Mouse (Mus musculus) liver, postnatal 0 days (tissue): ENCODE measurements around the gene Rnf34. TPM values are rescaled to one million over a fixed set of nuclear protein-coding genes. Genes with fewer than 3 reads are reported as not detected.

ENCODE experiments used
- ATAC-seq: fragments of 200-750 bp; cut with Nextera tagmentation; 2 replicates; pipeline ENCODE4 v1.8.0; 2017; ENCODE audit warnings: mild to moderate bottlenecking, moderate library complexity
- DNase-seq: peaks from one replicate; pipeline ENCODE4 v3.0.0-alpha.2; 2016
- H3K27ac ChIP-seq: fragments of 300-500 bp; sonication (generic); 2 replicates; pipeline ENCODE4 v1.5.1; 2014; ENCODE audit warnings: antibody characterized with exemption, moderate library complexity, mild to moderate bottlenecking, low read depth
- H3K27me3 ChIP-seq: fragments of 300-500 bp; sonication (generic); 2 replicates; pipeline ENCODE4 v1.6.1; 2014; ENCODE audit warnings: low read length, control low read depth, mixed read lengths; ENCODE audit not compliant: insufficient read depth
- H3K36me3 ChIP-seq: fragments of 300-500 bp; sonication (generic); replicated peaks from 2 replicates; pipeline ENCODE4 v1.6.1; 2014; ENCODE audit warnings: mild to moderate bottlenecking, control low read depth, low read length, moderate library complexity, mixed read lengths; ENCODE audit not compliant: insufficient read depth
- H3K4me1 ChIP-seq: fragments of 300-500 bp; sonication (generic); 2 replicates; pipeline ENCODE4 v1.6.1; 2014; ENCODE audit warnings: antibody characterized with exemption, mild to moderate bottlenecking, control low read depth; ENCODE audit not compliant: insufficient read depth
- H3K4me2 ChIP-seq: fragments of 300-500 bp; sonication (generic); 2 replicates; pipeline ENCODE4 v1.6.1; 2014; ENCODE audit warnings: low read depth, mild to moderate bottlenecking, low read length, moderate library complexity, mixed read lengths
- H3K4me3 ChIP-seq: fragments of 300-500 bp; sonication (generic); 2 replicates; pipeline ENCODE4 v1.5.1; 2014; ENCODE audit warnings: low read depth, low read length
- H3K9ac ChIP-seq: fragments of 300-500 bp; sonication (generic); replicated peaks from 2 replicates; pipeline ENCODE4 v1.6.1; 2014; ENCODE audit warnings: mild to moderate bottlenecking, moderate library complexity
- H3K9me3 ChIP-seq: fragments of 300-500 bp; sonication (generic); 2 replicates; pipeline ENCODE4 v1.6.1; 2016; ENCODE audit warnings: mild to moderate bottlenecking, control low read depth, low read length, mixed read lengths
- CTCF ChIP-seq: sonication (generic); IDR thresholded peaks from 2 replicates; pipeline ENCODE4 v1.5.1; 2016; ENCODE audit warnings: antibody characterized with exemption, low read depth
- EP300 ChIP-seq: IDR thresholded peaks from 2 replicates; pipeline ENCODE4 v1.6.1; 2016; ENCODE audit warnings: antibody characterized with exemption, low read depth, mild to moderate bottlenecking
- WGBS: fragments of 180-500 bp; shearing (Covaris S2); extraction: QIAGEN DNeasy Blood & Tissue Kit; methylation state at CpG from one replicate; pipeline ENCODE4 v1.1.7; 2014; ENCODE audit not compliant: insufficient replicate concordance; 5-methylcytosine and 5-hydroxymethylcytosine counted together
- polyA plus RNA-seq: library from polyadenylated mRNA; unstranded; fragments of >200 nt; fragmentation: Nextera tagmentation; extraction: Ambion mirVana; gene quantifications from 2 replicates; pipeline ENCODE4 v1.2.1, GENCODE M21; 2015

The Rnf34 gene
- polyA plus RNA-seq, 1 experiment from 2014 or later, result 8.3 TPM

DNA sequence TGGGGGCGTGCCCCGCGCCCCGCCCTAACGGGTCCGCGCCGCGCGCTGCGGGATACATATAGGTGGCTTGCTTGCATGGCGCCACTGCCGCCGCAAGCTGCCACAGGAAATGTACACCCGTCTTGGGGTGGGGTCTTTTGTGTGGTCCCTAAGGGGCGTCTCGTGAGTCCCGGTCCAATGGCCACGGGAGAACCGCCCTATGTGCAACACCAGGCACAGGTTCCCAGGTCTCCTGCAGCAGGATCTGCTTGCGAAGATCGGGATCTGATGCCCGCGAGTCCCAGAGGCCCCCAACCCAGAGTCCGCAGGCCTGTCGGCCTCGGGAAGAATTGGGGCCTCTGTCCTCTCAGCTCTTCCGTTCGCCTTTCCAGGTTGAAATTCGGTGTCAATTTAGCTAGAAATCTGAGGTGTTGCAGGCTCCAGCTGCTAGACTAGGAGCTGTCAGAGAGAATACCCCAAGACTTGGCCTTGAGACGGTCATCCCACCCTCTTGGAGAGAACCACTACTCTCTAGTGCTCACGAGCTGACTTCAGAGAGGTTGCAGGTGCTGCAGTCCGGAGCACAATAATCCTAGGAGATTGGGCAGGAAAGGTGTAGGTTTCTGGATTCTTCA, 50.8 kb downstream of the Rnf34 start:
- TF ChIP-seq CTCF (no peak), EP300 (no peak)
- Histone ChIP-seq H3K4me1 (peaks cover 24% of the 10 kb centered on the region), H3K36me3 (no peaks in the 10 kb centered on the region), H3K9me3 (no peaks in the 10 kb centered on the region), H3K27ac (peak overlapping the region; percentile 68), H3K9ac (peak overlapping the region; percentile 84), H3K4me3 (peak overlapping the region; percentile 82), H3K27me3 (no peaks in the 10 kb centered on the region), H3K4me2 (peak overlapping the region; percentile 97)
- ATAC-seq (peak; percentile 4; the same call in 1 of the 2 replicates), DNase-seq (no peak)
- WGBS, result 5% methylated on average over 29 of the region's 33 CpGs

DNA sequence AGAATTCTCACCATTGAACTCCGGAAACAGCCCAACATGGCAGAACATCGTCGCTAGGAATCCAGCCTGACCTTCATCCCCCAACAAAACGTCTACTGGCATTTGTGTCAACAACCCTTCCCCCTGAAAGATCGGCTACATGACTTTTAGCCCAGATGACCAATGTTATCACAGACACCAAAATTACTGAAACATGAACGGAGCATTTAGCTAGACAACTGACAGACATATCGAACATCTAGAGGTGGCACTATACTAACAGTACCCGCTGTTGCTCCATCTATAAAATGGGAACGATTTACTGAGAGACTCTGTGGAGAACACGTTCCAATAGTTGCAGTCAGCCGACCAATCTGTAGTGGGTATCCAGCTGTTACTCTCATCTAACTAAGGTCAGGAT, 51.3 kb downstream of the Rnf34 start:
- peak overlapping the region; percentile 97 for H3K4me2 ChIP-seq
- H3K27ac ChIP-seq, result no peak overlapping the region
- H3K9me3 ChIP-seq, result no peaks in the 10 kb centered on the region
- TF ChIP-seq EP300, result no peak
- TF ChIP-seq CTCF, result no peak
- ATAC-seq, result no peak
- H3K4me3 ChIP-seq, result no peak overlapping the region
- peaks cover 20% of the 10 kb centered on the region for H3K4me1 ChIP-seq
- WGBS, result 38% methylated on average over 11 of the region's 11 CpGs
- no peaks in the 10 kb centered on the region for H3K27me3 ChIP-seq
- H3K36me3 ChIP-seq, result no peaks in the 10 kb centered on the region
- no peak for DNase-seq
- H3K9ac ChIP-seq, result no peak overlapping the region

DNA sequence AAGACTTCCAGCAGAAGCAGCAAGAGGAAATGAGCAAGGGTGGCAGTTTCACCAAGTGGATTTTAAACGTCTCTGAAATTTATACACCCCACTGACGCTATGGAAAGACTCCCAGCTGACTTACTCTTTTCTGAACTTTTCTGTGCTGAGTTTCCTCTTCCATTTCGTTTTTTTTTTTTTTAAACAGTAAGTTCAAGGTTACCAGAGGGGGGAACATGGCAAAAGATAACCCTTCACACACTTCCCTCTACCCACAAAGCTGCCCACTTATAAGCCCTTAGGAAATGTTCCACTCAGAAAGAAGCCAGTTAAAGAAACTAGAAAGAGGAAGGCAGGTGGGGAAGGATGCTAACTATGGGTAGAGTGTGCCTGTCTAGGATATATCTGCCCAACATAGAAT, 51.8 kb downstream of the Rnf34 start:
- Histone ChIP-seq H3K9ac (no peak overlapping the region), H3K4me2 (peak overlapping the region; percentile 97; the same call in 1 of the 2 replicates), H3K27me3 (no peaks in the 10 kb centered on the region), H3K9me3 (no peaks in the 10 kb centered on the region), H3K27ac (no peak overlapping the region), H3K4me1 (peaks cover 20% of the 10 kb centered on the region), H3K36me3 (no peaks in the 10 kb centered on the region), H3K4me3 (no peak overlapping the region)
- TF ChIP-seq EP300 (no peak), CTCF (no peak)
- no peak for ATAC-seq
- DNase-seq, result no peak
- 23% methylated on average over 3 of the region's 3 CpGs for WGBS

DNA sequence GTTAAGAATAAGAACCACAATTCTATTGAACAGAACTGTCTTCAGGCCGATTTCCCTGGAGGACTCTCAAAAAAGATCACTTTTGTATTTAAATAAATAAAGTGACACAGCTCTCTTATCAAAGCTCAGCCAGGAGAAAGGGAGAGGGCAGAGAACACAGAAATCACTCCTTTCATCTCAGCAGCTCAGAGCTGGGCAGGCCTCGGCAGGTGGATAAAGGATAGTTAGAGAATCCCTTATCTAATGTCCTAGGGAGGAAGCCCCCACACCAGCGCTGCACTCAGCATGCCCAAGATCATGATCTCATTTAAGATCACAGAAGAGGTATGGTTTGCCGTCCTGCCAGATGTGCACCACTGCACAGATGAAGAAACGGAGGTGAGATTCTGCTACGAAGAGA, 52.4 kb downstream of the Rnf34 start:
- Histone ChIP-seq H3K36me3 (no peaks in the 10 kb centered on the region), H3K4me3 (no peak overlapping the region), H3K4me1 (peaks cover 20% of the 10 kb centered on the region), H3K9ac (no peak overlapping the region), H3K27ac (no peak overlapping the region), H3K27me3 (no peaks in the 10 kb centered on the region), H3K9me3 (no peaks in the 10 kb centered on the region), H3K4me2 (no peak overlapping the region)
- ATAC-seq, result no peak
- TF ChIP-seq EP300 (no peak), CTCF (no peak)
- WGBS, result 47% methylated on average over 6 of the region's 6 CpGs
- no peak for DNase-seq

DNA sequence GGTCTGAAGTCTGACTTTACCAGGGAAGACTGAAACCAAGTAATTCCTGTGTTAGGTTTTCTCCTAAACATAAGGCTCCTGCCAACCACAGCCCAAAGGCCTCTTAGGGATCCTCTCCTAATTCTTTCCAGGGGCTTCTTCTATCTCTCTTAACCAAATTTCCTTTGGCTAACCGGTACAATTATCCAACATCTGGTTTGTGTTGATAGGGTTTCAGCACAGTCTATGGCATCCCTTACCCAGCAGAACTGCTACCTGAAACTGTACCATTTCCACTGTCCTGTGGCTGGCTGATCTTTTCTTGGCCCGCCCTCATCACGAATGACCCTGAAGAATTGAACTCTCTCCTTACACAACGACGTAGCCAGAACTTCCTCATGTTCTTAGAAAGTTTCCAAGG, 53.3 kb downstream of the Rnf34 start:
- no peak overlapping the region for H3K4me2 ChIP-seq
- peaks cover 20% of the 10 kb centered on the region for H3K4me1 ChIP-seq

DNA sequence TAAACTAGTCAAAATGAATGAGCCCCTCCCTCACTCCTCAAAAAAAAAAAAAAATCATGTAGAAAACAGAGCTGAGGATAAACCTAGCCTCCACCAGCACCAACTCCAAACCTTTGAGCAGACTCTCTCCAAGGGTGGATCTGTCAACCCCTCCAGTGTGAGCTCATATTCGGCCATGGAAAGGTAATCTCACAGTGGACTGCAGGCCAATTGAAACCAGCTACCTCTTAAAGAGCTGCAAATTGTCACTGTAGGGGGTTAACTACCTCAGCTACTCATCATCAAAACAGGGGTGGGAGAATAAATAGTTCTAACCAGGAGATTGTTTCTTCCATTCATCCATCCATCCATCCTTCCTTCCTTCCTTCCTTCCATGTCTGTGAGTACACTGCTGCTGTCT, 57.3 kb downstream of the Rnf34 start:
- no peak for TF ChIP-seq CTCF
- TF ChIP-seq EP300, result no peak
- Histone ChIP-seq H3K4me3 (no peak overlapping the region), H3K27me3 (no peaks in the 10 kb centered on the region), H3K4me2 (no peak overlapping the region), H3K4me1 (no peaks in the 10 kb centered on the region), H3K9me3 (no peaks in the 10 kb centered on the region), H3K36me3 (no peaks in the 10 kb centered on the region), H3K9ac (no peak overlapping the region), H3K27ac (no peak overlapping the region)
- WGBS, result 67% methylated on average over 1 of the region's 1 CpGs
- no peak for DNase-seq
- no peak for ATAC-seq

More for the DNA sequence above, 53.3 kb downstream of the Rnf34 start:
- Histone ChIP-seq H3K4me3 (no peak overlapping the region), H3K9me3 (no peaks in the 10 kb centered on the region), H3K27ac (no peak overlapping the region), H3K36me3 (no peaks in the 10 kb centered on the region), H3K9ac (no peak overlapping the region), H3K27me3 (no peaks in the 10 kb centered on the region)
- DNase-seq (no peak), ATAC-seq (no peak)
- no peak for TF ChIP-seq CTCF
- peak; percentile 60; the same call in 1 of the 2 replicates for TF ChIP-seq EP300
- WGBS, result 29% methylated on average over 5 of the region's 5 CpGs
